Mouse (Mus musculus) megakaryocyte, embryonic 14.5 days (primary cell): ENCODE measurements around the gene Gm960. TPM values are rescaled to one million over a fixed set of nuclear protein-coding genes. Genes with fewer than 3 reads are reported as not detected.

ENCODE experiments used
- H3K27me3 ChIP-seq: replicated peaks from 2 replicates; pipeline ENCODE3; 2012; ENCODE audit warnings: inconsistent platforms
- H3K36me3 ChIP-seq: replicated peaks from 2 replicates; pipeline ENCODE3; 2012; ENCODE audit warnings: low read length, inconsistent platforms, mixed read lengths
- H3K4me1 ChIP-seq: 2 replicates; pipeline ENCODE4 v1.6.1; 2012; ENCODE audit warnings: inconsistent platforms
- H3K4me3 ChIP-seq: replicated peaks from 2 replicates; pipeline ENCODE3; 2012; ENCODE audit warnings: moderate library complexity, mild to moderate bottlenecking, inconsistent platforms
- H3K9me3 ChIP-seq: 2 replicates; pipeline ENCODE4 v1.6.1; 2012; ENCODE audit warnings: inconsistent platforms
- FLI1 ChIP-seq: IDR thresholded peaks from 2 replicates; pipeline ENCODE4 v1.6.1; 2012; ENCODE audit warnings: low read length, inconsistent platforms, mixed read lengths
- GATA1 ChIP-seq: IDR thresholded peaks from 3 replicates; pipeline ENCODE4 v1.6.1; 2012; ENCODE audit warnings: mixed read lengths, low read length, inconsistent platforms, borderline replicate concordance
- polyA plus RNA-seq: library from polyadenylated mRNA; stranded (reverse); fragments of >175 nt; gene quantifications from 2 replicates; pipeline ENCODE4 v1.2.3, GENCODE M21; 2012; ENCODE audit warnings: low replicate concordance; ENCODE audit not compliant: insufficient read depth

The Gm960 gene
- polyA plus RNA-seq = 16.2 TPM in 1 of 2 replicates, not detected in the other

GRCm38 (mm10) chr19:4698205-4698677 lies at the start of gene Gm960:
Gene Gm960 (minus strand): TSS chr19:4698668.
- peak within 1 kb of the TSS; percentile 87 for H3K4me3 ChIP-seq
- TF ChIP-seq GATA1 (no peak), FLI1 (no peak)
- H3K27me3 ChIP-seq = peaks cover 68% of the 10 kb centered on the region
- peaks cover 14% of the 10 kb centered on the region for H3K4me1 ChIP-seq
- H3K36me3 ChIP-seq = no peaks in the 10 kb centered on the region
- H3K9me3 ChIP-seq = peaks cover 9% of the 10 kb centered on the region

GRCm38 (mm10) chr19:4747631-4748312 lies 49.3 kb upstream of the Gm960 start:
- no peaks in the 10 kb centered on the region for H3K9me3 ChIP-seq
- TF ChIP-seq FLI1 (no peak), GATA1 (no peak)
- peaks cover 25% of the 10 kb centered on the region for H3K27me3 ChIP-seq
- H3K36me3 ChIP-seq = no peaks in the 10 kb centered on the region
- no peaks in the 10 kb centered on the region for H3K4me1 ChIP-seq
- H3K4me3 ChIP-seq = no peak overlapping the region

DNA sequence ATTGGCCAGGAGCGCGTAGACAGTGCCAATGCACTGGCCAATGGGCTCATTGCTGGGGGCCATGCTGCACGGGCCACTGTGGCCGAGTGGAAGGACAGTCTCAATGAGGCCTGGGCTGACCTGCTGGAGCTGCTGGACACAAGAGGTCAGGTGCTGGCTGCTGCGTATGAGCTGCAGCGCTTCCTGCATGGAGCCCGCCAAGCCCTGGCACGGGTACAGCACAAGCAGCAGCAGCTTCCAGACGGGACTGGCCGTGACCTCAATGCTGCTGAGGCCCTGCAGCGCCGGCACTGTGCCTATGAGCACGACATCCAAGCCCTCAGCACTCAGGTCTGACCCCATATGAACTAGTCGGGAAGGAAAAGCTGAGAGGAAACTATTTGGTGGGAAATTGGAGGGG lies 48.1 kb upstream of the Gm960 start:
- peaks cover under 1% of the 10 kb centered on the region; the same call in 1 of the 2 replicates for H3K4me1 ChIP-seq
- H3K9me3 ChIP-seq = no peaks in the 10 kb centered on the region
- H3K4me3 ChIP-seq = no peak overlapping the region
- TF ChIP-seq FLI1 (no peak), GATA1 (no peak)
- H3K27me3 ChIP-seq = peaks cover 18% of the 10 kb centered on the region
- no peaks in the 10 kb centered on the region for H3K36me3 ChIP-seq

DNA sequence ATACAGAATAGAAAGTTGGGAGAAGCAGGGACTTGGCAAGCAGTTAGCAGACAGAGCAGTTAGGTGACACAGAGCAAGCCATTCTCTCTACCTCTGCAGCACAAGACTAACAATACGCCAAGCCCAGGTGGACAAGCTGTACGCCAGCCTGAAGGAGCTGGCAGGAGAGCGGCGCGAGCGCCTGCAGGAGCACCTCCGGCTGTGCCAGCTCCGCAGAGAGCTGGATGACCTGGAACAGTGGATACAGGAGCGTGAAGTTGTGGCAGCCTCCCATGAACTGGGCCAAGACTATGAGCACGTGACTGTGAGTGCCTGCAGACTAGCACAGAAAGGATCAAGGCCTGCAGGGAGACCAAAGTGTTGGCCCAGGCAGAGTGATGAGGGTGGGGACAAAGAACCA lies 47.2 kb upstream of the Gm960 start:
- H3K36me3 ChIP-seq = no peaks in the 10 kb centered on the region
- H3K4me1 ChIP-seq = peaks cover 3% of the 10 kb centered on the region; the same call in 1 of the 2 replicates
- no peak overlapping the region for H3K4me3 ChIP-seq
- H3K9me3 ChIP-seq = no peaks in the 10 kb centered on the region
- TF ChIP-seq GATA1 = no peak
- TF ChIP-seq FLI1 = no peak
- H3K27me3 ChIP-seq = peaks cover 18% of the 10 kb centered on the region

DNA sequence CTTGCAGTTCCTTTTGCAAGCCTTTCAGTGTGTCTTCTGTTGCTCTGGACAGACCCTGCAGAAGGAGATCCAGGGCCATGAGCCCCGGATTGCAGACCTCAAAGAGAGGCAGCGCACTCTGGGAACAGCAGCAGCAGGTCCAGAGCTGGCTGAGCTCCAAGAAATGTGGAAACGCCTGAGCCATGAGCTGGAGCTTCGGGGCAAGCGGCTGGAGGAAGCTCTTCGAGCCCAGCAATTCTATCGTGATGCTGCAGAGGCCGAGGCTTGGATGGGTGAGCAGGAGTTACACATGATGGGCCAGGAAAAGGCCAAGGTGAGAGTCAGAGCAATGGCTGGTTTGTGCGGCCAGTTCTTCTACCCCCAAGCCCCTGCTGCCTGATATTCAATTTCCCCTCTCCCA lies 46.6 kb upstream of the Gm960 start:
- H3K36me3 ChIP-seq = no peaks in the 10 kb centered on the region
- H3K4me1 ChIP-seq = peaks cover 3% of the 10 kb centered on the region; the same call in 1 of the 2 replicates
- TF ChIP-seq FLI1 = no peak
- no peak for TF ChIP-seq GATA1
- H3K9me3 ChIP-seq = no peaks in the 10 kb centered on the region
- no peak overlapping the region for H3K4me3 ChIP-seq
- H3K27me3 ChIP-seq = peaks cover 19% of the 10 kb centered on the region

DNA sequence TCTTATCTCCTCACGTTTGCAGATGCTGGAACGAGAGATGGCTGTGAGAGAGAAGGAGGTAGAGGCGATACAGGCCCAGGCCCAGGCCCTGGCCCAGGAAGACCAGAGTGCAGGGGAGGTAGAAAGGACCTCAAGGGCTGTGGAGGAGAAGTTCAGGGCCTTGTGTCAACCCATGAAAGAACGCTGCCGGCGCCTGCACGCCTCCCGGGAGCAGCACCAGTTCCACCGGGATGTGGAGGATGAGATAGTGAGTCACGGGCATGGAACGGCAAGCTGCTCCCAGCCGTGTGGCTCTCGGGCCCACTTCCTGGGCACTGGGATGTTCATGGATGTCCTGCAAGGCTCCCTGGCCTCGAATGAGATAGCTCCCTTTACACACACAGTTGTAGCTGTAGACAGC lies 45.6 kb upstream of the Gm960 start:
- TF ChIP-seq GATA1 (no peak), FLI1 (no peak)
- Histone ChIP-seq H3K36me3 (no peaks in the 10 kb centered on the region), H3K4me3 (no peak overlapping the region), H3K4me1 (peaks cover 3% of the 10 kb centered on the region; the same call in 1 of the 2 replicates), H3K9me3 (no peaks in the 10 kb centered on the region), H3K27me3 (peaks cover 24% of the 10 kb centered on the region)

- no peaks in the 10 kb centered on the region for H3K36me3 ChIP-seq
- TF ChIP-seq GATA1 (no peak), FLI1 (no peak)
- peaks cover 3% of the 10 kb centered on the region; the same call in 1 of the 2 replicates for H3K4me1 ChIP-seq
- no peak overlapping the region for H3K4me3 ChIP-seq
- no peaks in the 10 kb centered on the region for H3K9me3 ChIP-seq
- H3K27me3 ChIP-seq = peaks cover 22% of the 10 kb centered on the region
Measured at GRCm38 (mm10) chr19:4743524-4743923, 45.1 kb upstream of the Gm960 start.

GRCm38 (mm10) chr19:4742229-4742628 lies 43.8 kb upstream of the Gm960 start:
- Histone ChIP-seq H3K27me3 (peaks cover 24% of the 10 kb centered on the region), H3K4me3 (no peak overlapping the region), H3K4me1 (peaks cover 3% of the 10 kb centered on the region; the same call in 1 of the 2 replicates), H3K36me3 (no peaks in the 10 kb centered on the region), H3K9me3 (no peaks in the 10 kb centered on the region)
- TF ChIP-seq GATA1 (no peak), FLI1 (no peak)

- Histone ChIP-seq H3K9me3 (no peaks in the 10 kb centered on the region), H3K36me3 (no peaks in the 10 kb centered on the region), H3K4me1 (peaks cover 3% of the 10 kb centered on the region; the same call in 1 of the 2 replicates), H3K27me3 (peaks cover 23% of the 10 kb centered on the region), H3K4me3 (no peak overlapping the region)
- no peak for TF ChIP-seq GATA1
- no peak for TF ChIP-seq FLI1
Measured at GRCm38 (mm10) chr19:4741482-4741881, 43.0 kb upstream of the Gm960 start.

GRCm38 (mm10) chr19:4739762-4740161 lies 41.3 kb upstream of the Gm960 start:
- Histone ChIP-seq H3K4me1 (peaks cover 3% of the 10 kb centered on the region; the same call in 1 of the 2 replicates), H3K4me3 (no peak overlapping the region), H3K27me3 (peaks cover 23% of the 10 kb centered on the region), H3K9me3 (no peaks in the 10 kb centered on the region), H3K36me3 (no peaks in the 10 kb centered on the region)
- TF ChIP-seq FLI1 = no peak
- no peak for TF ChIP-seq GATA1
